Mouse (Mus musculus) liver, embryonic 11.5 days (tissue): ENCODE results near the gene Glis3. TPM values are rescaled to one million over a fixed set of nuclear protein-coding genes. Genes with fewer than 3 reads are reported as not detected.

Experiments
- ATAC-seq: fragments of 200-750 bp; cut with Nextera tagmentation; replicated peaks from 2 replicates; pipeline ENCODE4 v1.8.0; 2017; ENCODE audit warnings: moderate number of reproducible peaks, mild to moderate bottlenecking, moderate TSS enrichment, moderate library complexity; ENCODE audit not compliant: low FRiP score
- DNase-seq: peaks from one replicate; pipeline ENCODE4 v3.0.0-alpha.2; 2017; ENCODE audit warnings: low spot score
- H3K27ac ChIP-seq: fragments of 300-500 bp; sonication (generic); 2 replicates; pipeline ENCODE4 v1.5.1; 2014; ENCODE audit warnings: mild to moderate bottlenecking, low read depth, low read length, control low read depth
- H3K27me3 ChIP-seq: fragments of 300-500 bp; sonication (generic); replicated peaks from 2 replicates; pipeline ENCODE4 v1.6.1; 2014; ENCODE audit warnings: low read length, mixed read lengths; ENCODE audit not compliant: control insufficient read depth, insufficient read depth
- H3K36me3 ChIP-seq: fragments of 300-500 bp; sonication (generic); 2 replicates; pipeline ENCODE4 v1.6.1; 2014; ENCODE audit warnings: mild to moderate bottlenecking, low read length, moderate library complexity, mixed read lengths; ENCODE audit not compliant: control insufficient read depth, insufficient read depth
- H3K4me1 ChIP-seq: fragments of 300-500 bp; sonication (generic); replicated peaks from 2 replicates; pipeline ENCODE4 v1.6.1; 2014; ENCODE audit warnings: low read length, mixed read lengths; ENCODE audit not compliant: control insufficient read depth, insufficient read depth
- H3K4me2 ChIP-seq: fragments of 300-500 bp; sonication (generic); 2 replicates; pipeline ENCODE4 v1.6.1; 2014; ENCODE audit warnings: mild to moderate bottlenecking, control low read depth, moderate library complexity
- H3K4me3 ChIP-seq: fragments of 300-500 bp; sonication (generic); 2 replicates; pipeline ENCODE4 v1.5.1; 2014; ENCODE audit warnings: low read depth, low read length, control low read depth
- H3K9ac ChIP-seq: fragments of 300-500 bp; sonication (generic); 2 replicates; pipeline ENCODE4 v1.6.1; 2014; ENCODE audit warnings: low read depth, low read length, control low read depth
- H3K9me3 ChIP-seq: fragments of 300-500 bp; sonication (generic); 2 replicates; pipeline ENCODE4 v1.6.1; 2016; ENCODE audit warnings: low read length, inconsistent platforms, mixed read lengths; ENCODE audit not compliant: control insufficient read depth
- WGBS: fragments of 180-500 bp; shearing (Covaris S2); extraction: QIAGEN DNeasy Blood & Tissue Kit; methylation state at CpG from one replicate; pipeline ENCODE4 v1.1.7; 2014; 5-methylcytosine and 5-hydroxymethylcytosine counted together
- polyA plus RNA-seq: library from polyadenylated mRNA; unstranded; fragments of >200 nt; fragmentation: Nextera tagmentation; extraction: Ambion mirVana; gene quantifications from 2 replicates; pipeline ENCODE4 v1.2.1, GENCODE M21; 2014

The Glis3 gene
- polyA plus RNA-seq, 1 experiment from 2014 or later = 0.47 TPM

DNA sequence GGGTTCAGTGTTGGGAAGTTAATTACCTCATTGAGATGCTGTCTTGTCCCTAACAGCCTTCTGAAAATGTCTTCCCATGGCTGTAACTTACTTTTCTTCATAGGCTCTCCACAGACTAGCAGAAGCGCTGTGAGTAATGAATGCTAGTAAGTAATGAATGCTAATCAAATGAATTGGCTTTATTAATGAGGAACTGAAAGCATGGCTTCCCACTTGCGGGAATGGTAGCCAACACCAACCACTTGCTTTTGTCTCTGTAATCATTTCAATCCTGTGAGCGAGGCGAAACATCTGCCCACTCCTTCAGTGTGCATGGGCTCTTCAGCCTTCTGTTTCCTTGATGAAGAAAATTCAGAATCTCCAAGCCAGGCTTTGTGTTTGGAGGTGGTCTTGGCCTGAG lies 5.6 kb upstream of the Glis3 start:
- WGBS = 82% methylated on average over 4 of the region's 4 CpGs
- ATAC-seq = no peak
- Histone ChIP-seq H3K36me3 (no peaks in the 10 kb centered on the region), H3K27me3 (peaks cover 5% of the 10 kb centered on the region), H3K4me1 (no peaks in the 10 kb centered on the region), H3K9me3 (no peaks in the 10 kb centered on the region), H3K27ac (no peak overlapping the region), H3K4me2 (no peak overlapping the region), H3K9ac (no peak overlapping the region), H3K4me3 (no peak overlapping the region)
- no peak for DNase-seq

GRCm38 (mm10) chr19:28684347-28684746 lies 4.5 kb upstream of the Glis3 start:
- Histone ChIP-seq H3K27me3 (peaks cover 16% of the 10 kb centered on the region), H3K36me3 (no peaks in the 10 kb centered on the region), H3K27ac (no peak overlapping the region), H3K4me3 (no peak overlapping the region), H3K4me1 (no peaks in the 10 kb centered on the region), H3K4me2 (no peak overlapping the region), H3K9me3 (no peaks in the 10 kb centered on the region), H3K9ac (no peak overlapping the region)
- WGBS = 71% methylated on average over 6 of the region's 6 CpGs
- ATAC-seq (no peak), DNase-seq (no peak)

DNA sequence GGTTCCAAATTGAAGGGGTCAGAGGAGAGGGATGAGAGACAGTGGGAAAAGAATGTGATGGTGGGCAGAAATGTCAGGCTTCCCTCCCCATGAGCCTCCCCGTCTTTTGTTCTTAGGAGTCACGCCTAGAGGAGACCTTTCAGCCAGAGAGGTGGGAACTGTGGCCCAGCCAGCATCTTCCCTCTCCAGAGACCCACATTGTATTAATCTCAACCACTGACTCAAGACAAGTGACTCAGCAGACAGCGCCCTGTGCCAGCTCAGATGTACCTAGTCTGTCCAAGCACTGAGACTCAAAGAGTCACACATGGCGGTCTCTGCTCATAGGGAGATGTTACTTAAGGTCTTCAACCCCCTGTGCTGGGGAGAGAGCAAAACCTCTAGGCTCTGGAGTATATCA lies 3.5 kb upstream of the Glis3 start:
- H3K4me3 ChIP-seq = no peak overlapping the region
- no peak overlapping the region for H3K27ac ChIP-seq
- no peak for DNase-seq
- H3K4me1 ChIP-seq = no peaks in the 10 kb centered on the region
- no peaks in the 10 kb centered on the region for H3K36me3 ChIP-seq
- no peak for ATAC-seq
- H3K4me2 ChIP-seq = no peak overlapping the region
- H3K27me3 ChIP-seq = peaks cover 25% of the 10 kb centered on the region
- 94% methylated on average over 4 of the region's 4 CpGs for WGBS
- H3K9me3 ChIP-seq = no peaks in the 10 kb centered on the region
- no peak overlapping the region for H3K9ac ChIP-seq

GRCm38 (mm10) chr19:28679291-28679775 lies 544 bp downstream of the Glis3 start:
- ATAC-seq = no peak
- Histone ChIP-seq H3K4me2 (peak overlapping the region; percentile 83), H3K9ac (no peak overlapping the region), H3K36me3 (no peaks in the 10 kb centered on the region), H3K9me3 (no peaks in the 10 kb centered on the region), H3K27me3 (peaks cover 41% of the 10 kb centered on the region), H3K4me3 (peak overlapping the region; percentile 44), H3K4me1 (no peaks in the 10 kb centered on the region), H3K27ac (no peak overlapping the region)
- DNase-seq = peak; percentile 46
- under 1% methylated on average over 28 of the region's 28 CpGs for WGBS

DNA sequence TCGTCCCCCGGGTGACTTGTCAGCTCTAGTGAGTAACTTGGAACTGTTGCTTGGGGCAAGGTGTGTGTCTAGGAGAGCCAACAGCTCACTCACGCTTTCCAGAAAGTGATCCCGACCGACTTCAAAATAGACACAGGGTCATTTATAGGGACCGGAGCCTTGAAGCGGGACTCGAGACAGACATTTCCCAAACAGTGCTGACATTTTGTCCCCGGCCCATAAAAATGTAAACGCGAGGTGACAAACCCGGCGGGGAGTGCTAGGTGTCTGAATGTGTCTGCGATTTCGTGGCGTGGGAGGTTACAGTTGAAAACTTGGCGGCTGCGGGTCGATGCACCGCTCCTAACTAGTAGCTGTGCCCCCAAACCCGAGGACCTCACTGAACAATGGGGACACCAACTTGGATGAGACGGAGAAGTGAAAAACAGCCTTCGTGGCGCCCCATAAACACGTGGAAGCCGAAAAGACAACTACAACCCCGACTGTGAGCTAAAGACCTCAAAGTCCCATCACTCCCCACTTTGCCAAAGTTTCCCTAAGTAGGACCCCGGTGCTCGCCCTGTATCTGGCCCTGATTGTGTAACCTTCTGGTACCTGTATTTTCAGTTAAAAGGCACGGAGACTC lies 1.1 kb downstream of the Glis3 start:
- no peaks in the 10 kb centered on the region for H3K36me3 ChIP-seq
- H3K4me2 ChIP-seq = peak overlapping the region; percentile 83
- H3K9ac ChIP-seq = no peak overlapping the region
- ATAC-seq (no peak), DNase-seq (peak; percentile 35)
- H3K27me3 ChIP-seq = peaks cover 41% of the 10 kb centered on the region
- H3K4me3 ChIP-seq = peak overlapping the region; percentile 44
- no peaks in the 10 kb centered on the region for H3K4me1 ChIP-seq
- no peak overlapping the region for H3K27ac ChIP-seq
- 1% methylated on average over 30 of the region's 30 CpGs for WGBS
- H3K9me3 ChIP-seq = no peaks in the 10 kb centered on the region

GRCm38 (mm10) chr19:28677728-28678438 lies 2.0 kb downstream of the Glis3 start:
- Histone ChIP-seq H3K9ac (no peak overlapping the region), H3K9me3 (no peaks in the 10 kb centered on the region), H3K4me3 (peak overlapping the region; percentile 44), H3K4me1 (no peaks in the 10 kb centered on the region), H3K27me3 (peaks cover 41% of the 10 kb centered on the region), H3K36me3 (no peaks in the 10 kb centered on the region), H3K27ac (no peak overlapping the region), H3K4me2 (peak overlapping the region; percentile 83)
- DNase-seq (peak; percentile 40), ATAC-seq (0 out of 2 replicates have a peak, but pooled peaks have one; percentile 15)
- WGBS = 2% methylated on average over 25 of the region's 32 CpGs

DNA sequence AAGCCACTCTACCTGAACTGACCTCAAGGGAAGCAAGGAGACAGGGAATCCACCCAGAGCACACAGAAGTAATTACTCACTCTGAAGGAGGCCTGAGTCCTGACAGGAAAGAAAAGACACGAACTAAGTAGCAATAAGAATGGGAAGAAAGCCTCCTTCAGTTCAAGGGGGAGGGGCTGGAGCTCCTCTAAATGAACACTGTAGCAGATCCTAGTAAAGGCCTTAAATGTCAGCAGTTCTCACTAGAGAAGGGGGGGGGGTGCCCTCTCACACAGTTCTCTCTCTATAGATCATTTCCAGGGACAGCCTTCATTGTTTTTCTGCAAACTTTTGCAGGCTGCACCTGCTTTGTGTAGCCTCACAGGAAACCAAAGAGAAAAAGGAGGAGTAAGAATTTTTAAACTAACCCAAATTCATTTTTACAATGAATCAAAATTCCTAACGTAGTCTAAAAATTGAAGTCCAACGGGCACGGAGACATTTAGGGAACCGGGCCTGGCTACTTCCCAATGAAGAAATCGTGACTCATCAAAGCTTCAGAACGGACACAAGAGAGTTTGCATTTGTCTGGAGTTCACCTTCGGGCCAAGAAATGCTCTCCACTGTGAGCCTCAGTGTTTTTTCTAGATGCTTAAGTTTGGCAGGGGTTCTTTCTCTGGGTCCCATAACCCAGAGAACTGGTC lies 2.7 kb downstream of the Glis3 start:
- 29% methylated on average over 8 of the region's 8 CpGs for WGBS
- peak overlapping the region; percentile 83 for H3K4me2 ChIP-seq
- ATAC-seq (no peak), DNase-seq (no peak)
- H3K4me3 ChIP-seq = no peak overlapping the region
- H3K9ac ChIP-seq = no peak overlapping the region
- H3K36me3 ChIP-seq = no peaks in the 10 kb centered on the region
- no peak overlapping the region for H3K27ac ChIP-seq
- H3K9me3 ChIP-seq = no peaks in the 10 kb centered on the region
- H3K27me3 ChIP-seq = peaks cover 41% of the 10 kb centered on the region
- H3K4me1 ChIP-seq = no peaks in the 10 kb centered on the region

- DNase-seq (no peak), ATAC-seq (no peak)
- Histone ChIP-seq H3K27ac (no peak overlapping the region), H3K4me1 (no peaks in the 10 kb centered on the region), H3K4me2 (no peak overlapping the region), H3K4me3 (no peak overlapping the region), H3K9ac (no peak overlapping the region), H3K9me3 (no peaks in the 10 kb centered on the region), H3K27me3 (no peaks in the 10 kb centered on the region), H3K36me3 (no peaks in the 10 kb centered on the region)
- WGBS = 73% methylated on average over 9 of the region's 9 CpGs
Observed at GRCm38 (mm10) chr19:28663781-28664180, 16.1 kb downstream of the Glis3 start.
